Mouse (Mus musculus) hindbrain, embryonic 14.5 days (tissue): ENCODE measurements around the gene Cacna1f. TPM values are rescaled to one million over a fixed set of nuclear protein-coding genes. Genes with fewer than 3 reads are reported as not detected.

Experiments
- ATAC-seq: fragments of 200-750 bp; cut with Nextera tagmentation; 2 replicates; pipeline ENCODE4 v1.8.0; 2017; ENCODE audit warnings: moderate number of reproducible peaks, mild to moderate bottlenecking, moderate TSS enrichment, moderate library complexity; ENCODE audit not compliant: low FRiP score
- DNase-seq: peaks from one replicate; pipeline ENCODE4 v3.0.0-alpha.2; 2015; ENCODE audit warnings: low spot score
- H3K27ac ChIP-seq: fragments of 300-500 bp; sonication (generic); 2 replicates; pipeline ENCODE4 v1.5.1; 2014; ENCODE audit warnings: mild to moderate bottlenecking, moderate library complexity
- H3K27me3 ChIP-seq: fragments of 300-500 bp; sonication (generic); 2 replicates; pipeline ENCODE4 v1.6.1; 2014; ENCODE audit warnings: mild to moderate bottlenecking, low read length, mixed read lengths; ENCODE audit not compliant: control insufficient read depth, insufficient read depth
- H3K36me3 ChIP-seq: fragments of 300-500 bp; sonication (generic); replicated peaks from 2 replicates; pipeline ENCODE4 v1.6.1; 2014; ENCODE audit not compliant: control insufficient read depth, insufficient read depth
- H3K4me1 ChIP-seq: fragments of 300-500 bp; sonication (generic); replicated peaks from 2 replicates; pipeline ENCODE4 v1.6.1; 2014; ENCODE audit warnings: antibody characterized with exemption, low read length, mixed read lengths; ENCODE audit not compliant: control insufficient read depth, insufficient read depth
- H3K4me2 ChIP-seq: fragments of 300-500 bp; sonication (generic); replicated peaks from 2 replicates; pipeline ENCODE4 v1.6.1; 2014; ENCODE audit warnings: mild to moderate bottlenecking, moderate library complexity
- H3K4me3 ChIP-seq: fragments of 300-500 bp; sonication (generic); replicated peaks from 2 replicates; pipeline ENCODE4 v1.5.1; 2014; ENCODE audit warnings: mild to moderate bottlenecking, low read length
- H3K9ac ChIP-seq: fragments of 300-500 bp; sonication (generic); 2 replicates; pipeline ENCODE4 v1.6.1; 2014
- H3K9me3 ChIP-seq: fragments of 300-500 bp; sonication (generic); 2 replicates; pipeline ENCODE4 v1.6.1; 2016; ENCODE audit warnings: low read length; ENCODE audit not compliant: control insufficient read depth
- WGBS: fragments of 180-500 bp; shearing (Covaris S2); extraction: QIAGEN DNeasy Blood & Tissue Kit; methylation state at CpG from one replicate; pipeline ENCODE4 v1.1.7; 2014; 5-methylcytosine and 5-hydroxymethylcytosine counted together
- polyA plus RNA-seq: library from polyadenylated mRNA; unstranded; fragments of >200 nt; fragmentation: Nextera tagmentation; extraction: Ambion mirVana; gene quantifications from 2 replicates; pipeline ENCODE4 v1.2.1, GENCODE M21; 2014

The Cacna1f gene
- polyA plus RNA-seq, 1 experiment from 2014 or later: not detected

DNA sequence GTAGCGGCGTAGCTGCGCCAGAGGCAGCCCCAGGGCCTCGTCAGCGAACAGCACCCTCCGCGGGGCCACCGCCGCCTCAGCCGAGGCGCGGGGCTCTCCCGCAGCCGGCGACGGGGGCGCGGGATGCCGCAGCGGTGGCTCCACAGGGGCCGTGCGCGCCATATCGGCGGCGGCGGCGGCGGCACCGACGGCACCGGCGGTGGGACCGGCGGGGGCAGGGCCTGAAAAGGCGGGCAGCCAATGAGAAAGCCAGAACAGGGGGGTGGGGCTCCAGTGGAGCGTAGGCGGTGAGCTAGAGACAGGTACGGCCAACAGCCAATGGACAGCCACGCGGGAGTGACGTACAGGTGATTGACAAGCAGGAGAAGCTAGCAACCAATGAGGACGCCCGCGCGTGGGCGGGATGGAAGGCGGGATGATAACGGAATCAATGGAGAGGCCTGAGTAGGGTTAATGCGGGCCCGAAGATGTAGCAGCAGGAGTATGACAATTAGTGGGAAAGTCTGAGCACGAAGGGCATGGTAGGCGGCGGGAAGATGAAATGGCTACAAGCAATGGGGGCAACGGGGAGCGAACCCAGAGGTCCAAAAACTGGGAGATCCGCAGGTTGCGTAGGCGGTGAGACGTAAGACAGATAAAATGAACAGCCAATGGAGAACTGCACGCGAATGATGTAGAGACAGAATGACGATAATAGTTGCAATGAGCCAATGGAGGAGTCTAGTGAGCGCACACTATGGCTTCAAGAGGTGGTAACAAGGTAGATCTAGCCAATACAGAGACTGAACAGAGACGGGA lies 32.6 kb upstream of the Cacna1f start, which contains the start of gene Ppp1r3f:
Ppp1r3f (minus strand) TSS at position 197 of the 798 bp plus-strand sequence.
- peak; percentile 86 for DNase-seq
- WGBS: 12% methylated on average over 57 of the region's 65 CpGs
- Histone ChIP-seq H3K36me3 (no peaks in the 10 kb centered on the region), H3K27me3 (no peaks in the 10 kb centered on the region), H3K4me2 (peak within 1 kb of the TSS; percentile 61), H3K9ac (peak within 1 kb of the TSS; percentile 67), H3K4me1 (peaks cover 11% of the 10 kb centered on the region), H3K9me3 (no peaks in the 10 kb centered on the region), H3K27ac (peak within 1 kb of the TSS; percentile 92), H3K4me3 (peak within 1 kb of the TSS; percentile 54)
- ATAC-seq: peak; percentile 97

GRCm38 (mm10) chrX:7574885-7575231 lies 32.0 kb upstream of the Cacna1f start:
- peak overlapping the region; percentile 24; the same call in 1 of the 2 replicates for H3K9ac ChIP-seq
- ATAC-seq: no peak; the same call in 1 of the 2 replicates

GRCm38 (mm10) chrX:7581151-7581550 lies 25.7 kb upstream of the Cacna1f start:
- no peak overlapping the region for H3K4me2 ChIP-seq
- WGBS: 94% methylated on average over 2 of the region's 2 CpGs
- H3K4me3 ChIP-seq: no peak overlapping the region
- H3K4me1 ChIP-seq: no peaks in the 10 kb centered on the region
- no peaks in the 10 kb centered on the region for H3K27me3 ChIP-seq
- H3K27ac ChIP-seq: no peak overlapping the region
- no peaks in the 10 kb centered on the region for H3K9me3 ChIP-seq
- no peak for DNase-seq
- no peak overlapping the region for H3K9ac ChIP-seq
- ATAC-seq: no peak
- no peaks in the 10 kb centered on the region for H3K36me3 ChIP-seq

More at GRCm38 (mm10) chrX:7574885-7575231, 32.0 kb upstream of the Cacna1f start:
- Histone ChIP-seq H3K4me3 (peak overlapping the region; percentile 54), H3K27ac (peak overlapping the region; percentile 92), H3K36me3 (no peaks in the 10 kb centered on the region), H3K27me3 (no peaks in the 10 kb centered on the region), H3K4me1 (peaks cover 11% of the 10 kb centered on the region), H3K9me3 (no peaks in the 10 kb centered on the region), H3K4me2 (peak overlapping the region; percentile 48)
- no peak for DNase-seq
- WGBS: 14% methylated on average over 5 of the region's 6 CpGs

GRCm38 (mm10) chrX:7583881-7584280 lies 23.0 kb upstream of the Cacna1f start:
- DNase-seq: no peak
- Histone ChIP-seq H3K27ac (no peak overlapping the region), H3K27me3 (no peaks in the 10 kb centered on the region), H3K4me2 (no peak overlapping the region), H3K36me3 (no peaks in the 10 kb centered on the region), H3K9me3 (no peaks in the 10 kb centered on the region), H3K4me3 (no peak overlapping the region), H3K4me1 (no peaks in the 10 kb centered on the region), H3K9ac (no peak overlapping the region)
- 97% methylated on average over 11 of the region's 11 CpGs for WGBS
- ATAC-seq: no peak

DNA sequence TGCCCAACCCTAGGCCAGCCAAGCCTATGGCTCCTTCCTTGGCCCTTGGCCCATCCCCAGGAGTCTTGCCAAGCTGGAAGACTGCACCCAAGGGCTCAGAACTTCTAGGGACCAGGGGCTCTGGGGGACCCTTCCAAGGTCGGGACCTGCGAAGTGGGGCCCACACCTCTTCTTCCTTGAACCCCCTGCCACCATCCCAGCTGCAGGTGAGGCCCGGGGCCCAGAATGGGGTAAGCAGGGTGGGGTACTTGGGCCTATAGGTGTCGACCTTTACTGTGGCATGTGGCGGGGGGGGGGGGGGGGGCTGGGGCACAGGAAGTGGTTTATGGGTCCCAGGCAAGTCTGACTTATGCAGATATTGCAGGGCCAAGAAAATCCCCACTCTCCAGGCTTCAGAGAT lies 20.5 kb upstream of the Cacna1f start:
- WGBS: 97% methylated on average over 5 of the region's 5 CpGs
- Histone ChIP-seq H3K9ac (no peak overlapping the region), H3K4me2 (no peak overlapping the region), H3K27ac (no peak overlapping the region), H3K9me3 (no peaks in the 10 kb centered on the region), H3K36me3 (no peaks in the 10 kb centered on the region), H3K27me3 (no peaks in the 10 kb centered on the region), H3K4me3 (no peak overlapping the region), H3K4me1 (no peaks in the 10 kb centered on the region)
- DNase-seq (no peak), ATAC-seq (no peak)

- H3K9ac ChIP-seq: no peak overlapping the region
- no peak overlapping the region for H3K4me3 ChIP-seq
- no peak overlapping the region for H3K27ac ChIP-seq
- WGBS: 81% methylated on average over 9 of the region's 9 CpGs
- H3K4me1 ChIP-seq: no peaks in the 10 kb centered on the region
- no peaks in the 10 kb centered on the region for H3K27me3 ChIP-seq
- no peaks in the 10 kb centered on the region for H3K9me3 ChIP-seq
- no peak for DNase-seq
- H3K4me2 ChIP-seq: no peak overlapping the region
- peaks cover 15% of the 10 kb centered on the region for H3K36me3 ChIP-seq
- ATAC-seq: no peak
These were observed 11.5 kb upstream of the Cacna1f start for GRCm38 (mm10) chrX:7595371-7595770.

DNA sequence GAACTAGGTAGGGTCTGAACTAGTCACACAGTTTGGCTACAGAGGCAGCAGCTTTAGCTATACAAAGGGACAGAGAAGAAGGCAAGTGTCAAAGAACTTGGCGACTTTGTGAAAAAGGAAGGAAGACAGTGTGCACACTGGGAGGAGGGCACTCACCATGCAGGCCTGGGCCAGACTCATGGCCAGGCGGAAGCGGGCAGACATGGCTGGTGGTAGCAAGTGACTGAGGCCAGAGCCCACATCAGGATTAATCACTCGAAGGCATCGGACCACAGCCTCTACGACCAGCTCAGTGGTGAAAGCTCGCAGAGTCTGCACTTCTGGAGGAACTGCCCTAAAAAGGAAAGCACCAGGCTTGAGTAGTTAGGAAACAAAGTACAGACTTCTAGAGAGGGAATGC lies 2.9 kb upstream of the Cacna1f start:
- Histone ChIP-seq H3K4me3 (no peak overlapping the region), H3K9me3 (no peaks in the 10 kb centered on the region), H3K36me3 (0 out of 2 replicates have a peak, but pooled peaks cover 4% of the 10 kb centered on the region), H3K9ac (no peak overlapping the region), H3K4me2 (no peak overlapping the region), H3K27ac (no peak overlapping the region), H3K4me1 (no peaks in the 10 kb centered on the region), H3K27me3 (no peaks in the 10 kb centered on the region)
- WGBS: 90% methylated on average over 7 of the region's 7 CpGs
- DNase-seq (no peak), ATAC-seq (no peak)

- Histone ChIP-seq H3K4me1 (no peaks in the 10 kb centered on the region), H3K4me3 (peak within 1 kb of the TSS; percentile 36), H3K27ac (no peak within 1 kb of the TSS), H3K9ac (peak within 1 kb of the TSS; percentile 39), H3K4me2 (peak within 1 kb of the TSS; percentile 52), H3K27me3 (no peaks in the 10 kb centered on the region), H3K36me3 (no peaks in the 10 kb centered on the region), H3K9me3 (no peaks in the 10 kb centered on the region)
- DNase-seq (peak; percentile 84), ATAC-seq (peak; percentile 92)
- 19% methylated on average over 28 of the region's 28 CpGs for WGBS
These were observed 1.9 kb upstream of the Cacna1f start, which contains the start of gene Ccdc22 for GRCm38 (mm10) chrX:7604879-7605574. Gene Ccdc22, minus strand, starts transcription at chrX:7605517.

- Histone ChIP-seq H3K36me3 (no peaks in the 10 kb centered on the region), H3K4me1 (no peaks in the 10 kb centered on the region), H3K4me3 (0 out of 2 replicates have a peak overlapping the region, but pooled peaks have one; percentile 36), H3K27me3 (no peaks in the 10 kb centered on the region), H3K9ac (no peak overlapping the region), H3K9me3 (no peaks in the 10 kb centered on the region), H3K4me2 (no peak overlapping the region), H3K27ac (no peak overlapping the region)
- peak; percentile 55 for ATAC-seq
- 51% methylated on average over 8 of the region's 8 CpGs for WGBS
- no peak for DNase-seq
These were observed 1.3 kb upstream of the Cacna1f start for GRCm38 (mm10) chrX:7605575-7605941.
